ENCODE assay signal across 16 mouse cellular contexts in genomic region chr13:41530326-41530725, GRCm38 (mm10).
"Had no signal": no experiment of that assay in that cellular context is flagged by ENCODE, and none has a peak within 500 bp of the region (broad histone marks: within the 10 kb centered on the region; RNA-seq: fewer than 3 reads in every experiment).

No protein-coding gene starts in this region.

- H3K4me3 ChIP-seq: layer of hippocampus, adult 2 months; midbrain, embryonic 10.5 days; myocyte; neural tube, embryonic 15.5 days had no signal

- H3K9me3 ChIP-seq: midbrain, embryonic 10.5 days; neural tube, embryonic 15.5 days had no signal

- H3K4me2 ChIP-seq: neural tube, embryonic 15.5 days had no signal

- H3K4me1 ChIP-seq: midbrain, embryonic 10.5 days; neural tube, embryonic 15.5 days had no signal

- H3K27me3 ChIP-seq: neural tube, embryonic 15.5 days had no signal

- H3K36me3 ChIP-seq: midbrain, embryonic 10.5 days; neural tube, embryonic 15.5 days had no signal

- H3K9ac ChIP-seq: liver, embryonic 14.5 days; neural tube, embryonic 15.5 days had no signal

- H3K27ac ChIP-seq: layer of hippocampus, adult 2 months; liver, embryonic 14.5 days; midbrain, embryonic 10.5 days; neural tube, embryonic 15.5 days had no signal

- DNase-seq: kidney, adult 11 months; kidney, adult 9 months; kidney, postnatal 10 days; kidney, postnatal 4 days; lung, adult 18-20 months; lung, postnatal 10 days; lung, postnatal 4 days; midbrain, embryonic 14.5 days; right cerebral cortex, adult 18-20 months; thymus, adult 18-20 months; thymus, postnatal 25 days had no signal
